Mouse (Mus musculus) midbrain, embryonic 15.5 days (tissue): ENCODE results near the gene Asap2. TPM values are rescaled to one million over a fixed set of nuclear protein-coding genes. Genes with fewer than 3 reads are reported as not detected.
A peak's percentile ranks its signal among the peaks of the same experiment; 100 is the strongest.

Experiments used
- ATAC-seq: fragments of 200-750 bp; cut with Nextera tagmentation; replicated peaks from 2 replicates; pipeline ENCODE4 v1.8.0; 2017; ENCODE audit warnings: moderate TSS enrichment
- H3K27ac ChIP-seq: fragments of 300-500 bp; sonication (generic); 2 replicates; pipeline ENCODE4 v1.5.1; 2015; ENCODE audit warnings: mild to moderate bottlenecking, inconsistent platforms
- H3K27me3 ChIP-seq: fragments of 300-500 bp; sonication (generic); replicated peaks from 2 replicates; pipeline ENCODE4 v1.6.1; 2015; ENCODE audit warnings: inconsistent platforms
- H3K36me3 ChIP-seq: fragments of 300-500 bp; sonication (generic); replicated peaks from 2 replicates; pipeline ENCODE4 v1.6.1; 2015; ENCODE audit warnings: inconsistent platforms
- H3K4me1 ChIP-seq: fragments of 300-500 bp; sonication (generic); 2 replicates; pipeline ENCODE4 v1.6.1; 2015; ENCODE audit warnings: inconsistent platforms
- H3K4me2 ChIP-seq: fragments of 300-500 bp; sonication (generic); 2 replicates; pipeline ENCODE4 v1.6.1; 2015; ENCODE audit warnings: inconsistent platforms, mild to moderate bottlenecking, moderate library complexity
- H3K4me3 ChIP-seq: fragments of 300-500 bp; sonication (generic); 2 replicates; pipeline ENCODE4 v1.5.1; 2015; ENCODE audit warnings: mild to moderate bottlenecking, inconsistent platforms
- H3K9ac ChIP-seq: fragments of 300-500 bp; sonication (generic); 2 replicates; pipeline ENCODE4 v1.6.1; 2015; ENCODE audit warnings: mild to moderate bottlenecking, inconsistent platforms
- H3K9me3 ChIP-seq: fragments of 300-500 bp; sonication (generic); 2 replicates; pipeline ENCODE4 v1.6.1; 2016; ENCODE audit warnings: inconsistent platforms
- WGBS: fragments of 180-500 bp; shearing (Covaris S2); methylation state at CpG from one replicate; pipeline ENCODE4 v1.1.7; 2015; ENCODE audit warnings: mixed read lengths; 5-methylcytosine and 5-hydroxymethylcytosine counted together
- polyA plus RNA-seq: library from polyadenylated mRNA; unstranded; fragments of >200 nt; fragmentation: Nextera tagmentation; extraction: Ambion mirVana; gene quantifications from 2 replicates; pipeline ENCODE4 v1.2.1, GENCODE M21; 2015

Gene Asap2
- polyA plus RNA-seq, 1 experiment from 2014 or later = 13.9 TPM

GRCm38 (mm10) chr12:21227076-21227980 lies 237.1 kb downstream of the Asap2 start:
- H3K4me1 ChIP-seq = 0 out of 2 replicates have a peak, but pooled peaks cover 4% of the 10 kb centered on the region
- peaks cover 16% of the 10 kb centered on the region for H3K36me3 ChIP-seq
- no peak overlapping the region for H3K4me3 ChIP-seq
- peak overlapping the region; percentile 9; the same call in 1 of the 2 replicates for H3K27ac ChIP-seq
- no peak overlapping the region for H3K9ac ChIP-seq
- peak; percentile 35 for ATAC-seq
- no peaks in the 10 kb centered on the region for H3K27me3 ChIP-seq
- no peaks in the 10 kb centered on the region for H3K9me3 ChIP-seq
- WGBS = 56% methylated on average over 6 of the region's 6 CpGs
- H3K4me2 ChIP-seq = no peak overlapping the region

DNA sequence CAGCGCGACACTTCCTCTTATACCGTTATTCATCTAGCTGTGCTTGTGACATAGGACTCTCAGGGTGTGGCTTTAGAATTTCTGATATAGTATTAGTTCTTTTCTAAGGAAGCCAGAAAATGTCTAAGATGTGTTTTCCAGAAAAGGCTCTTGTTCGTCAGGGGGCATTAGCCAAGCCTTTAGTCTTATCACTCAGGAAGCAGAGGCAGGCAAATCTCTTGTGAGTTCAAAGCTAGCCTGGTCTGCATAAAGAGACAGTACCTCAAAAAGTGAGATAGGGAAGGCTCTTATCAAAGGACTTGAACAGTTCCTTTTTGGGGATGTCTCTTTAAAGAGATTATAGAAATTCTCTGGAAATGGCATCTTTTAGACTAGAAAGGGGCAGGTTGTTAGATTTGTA lies 238.4 kb downstream of the Asap2 start:
- H3K9ac ChIP-seq = no peak overlapping the region
- peaks cover 20% of the 10 kb centered on the region for H3K36me3 ChIP-seq
- no peak overlapping the region for H3K4me2 ChIP-seq
- no peak overlapping the region for H3K27ac ChIP-seq
- H3K4me3 ChIP-seq = no peak overlapping the region
- H3K27me3 ChIP-seq = no peaks in the 10 kb centered on the region
- H3K9me3 ChIP-seq = no peaks in the 10 kb centered on the region
- 91% methylated on average over 4 of the region's 4 CpGs for WGBS
- ATAC-seq = no peak
- 0 out of 2 replicates have a peak, but pooled peaks cover 4% of the 10 kb centered on the region for H3K4me1 ChIP-seq

DNA sequence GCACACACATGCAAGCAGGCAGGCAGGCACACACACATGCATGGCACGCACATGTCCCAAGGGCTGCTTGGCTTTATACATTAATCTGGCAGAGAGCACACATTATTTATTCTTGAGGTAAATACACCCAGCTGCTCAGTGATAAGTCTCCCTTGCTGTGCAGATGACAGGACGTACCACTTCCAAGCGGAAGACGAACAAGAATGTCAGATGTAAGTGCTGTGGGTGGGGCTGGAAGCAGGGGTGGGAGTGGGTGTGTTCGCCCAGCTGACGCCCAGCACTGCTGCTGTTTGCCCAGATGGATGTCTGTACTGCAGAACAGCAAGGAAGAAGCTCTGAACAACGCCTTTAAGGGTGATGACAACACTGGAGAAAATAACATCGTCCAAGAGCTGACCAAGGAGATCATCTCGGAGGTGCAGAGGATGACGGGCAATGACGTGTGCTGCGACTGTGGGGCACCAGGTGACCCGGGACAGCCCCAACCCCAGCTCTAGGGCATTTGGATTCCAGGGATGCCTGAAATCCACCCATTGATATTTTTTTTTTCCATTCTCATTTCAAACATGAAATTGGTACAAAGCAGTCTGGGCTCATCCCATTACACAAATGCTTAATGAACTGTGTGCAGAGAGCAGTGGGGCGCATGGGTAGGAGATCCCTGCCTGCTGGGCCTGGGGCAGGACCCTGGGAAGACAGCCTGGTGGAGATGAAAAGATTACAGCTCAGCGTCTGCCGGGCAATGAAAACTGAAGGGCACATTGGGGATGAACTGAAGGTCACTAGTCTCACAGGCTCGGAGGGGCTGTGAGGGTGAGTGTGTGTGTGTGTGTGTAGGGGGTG lies 239.0 kb downstream of the Asap2 start:
- no peaks in the 10 kb centered on the region for H3K9me3 ChIP-seq
- H3K27ac ChIP-seq = 0 out of 2 replicates have a peak overlapping the region, but pooled peaks have one; percentile 23
- H3K4me2 ChIP-seq = no peak overlapping the region
- no peaks in the 10 kb centered on the region for H3K27me3 ChIP-seq
- no peak overlapping the region for H3K9ac ChIP-seq
- ATAC-seq = 0 out of 2 replicates have a peak, but pooled peaks have one; percentile 31
- 0 out of 2 replicates have a peak, but pooled peaks cover 4% of the 10 kb centered on the region for H3K4me1 ChIP-seq
- peaks cover 20% of the 10 kb centered on the region for H3K36me3 ChIP-seq
- WGBS = 67% methylated on average over 17 of the region's 17 CpGs
- no peak overlapping the region for H3K4me3 ChIP-seq

DNA sequence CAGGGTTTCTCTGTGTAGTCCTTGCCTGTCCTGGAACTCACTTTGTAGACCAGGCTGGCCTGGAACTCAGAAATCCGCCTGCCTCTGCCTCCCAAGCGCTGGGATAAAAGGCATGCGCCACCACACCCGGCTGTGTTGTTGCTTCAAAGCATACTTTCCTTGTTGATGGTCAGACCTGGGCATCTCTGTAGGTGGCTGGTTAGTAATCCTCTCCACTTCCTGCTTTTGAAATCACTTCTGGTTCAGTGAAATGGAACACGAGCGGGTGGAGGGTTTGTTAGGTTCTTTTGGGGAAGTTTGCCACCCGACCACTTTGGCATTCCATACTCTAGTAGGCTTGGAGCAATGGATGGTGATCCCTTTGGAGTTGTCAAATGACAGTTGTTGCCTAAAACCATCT lies 243.5 kb downstream of the Asap2 start:
- Histone ChIP-seq H3K27me3 (no peaks in the 10 kb centered on the region), H3K9me3 (no peaks in the 10 kb centered on the region), H3K9ac (no peak overlapping the region), H3K36me3 (peaks cover 30% of the 10 kb centered on the region), H3K4me1 (no peaks in the 10 kb centered on the region), H3K27ac (no peak overlapping the region), H3K4me3 (no peak overlapping the region), H3K4me2 (no peak overlapping the region)
- 92% methylated on average over 7 of the region's 7 CpGs for WGBS
- ATAC-seq = no peak

DNA sequence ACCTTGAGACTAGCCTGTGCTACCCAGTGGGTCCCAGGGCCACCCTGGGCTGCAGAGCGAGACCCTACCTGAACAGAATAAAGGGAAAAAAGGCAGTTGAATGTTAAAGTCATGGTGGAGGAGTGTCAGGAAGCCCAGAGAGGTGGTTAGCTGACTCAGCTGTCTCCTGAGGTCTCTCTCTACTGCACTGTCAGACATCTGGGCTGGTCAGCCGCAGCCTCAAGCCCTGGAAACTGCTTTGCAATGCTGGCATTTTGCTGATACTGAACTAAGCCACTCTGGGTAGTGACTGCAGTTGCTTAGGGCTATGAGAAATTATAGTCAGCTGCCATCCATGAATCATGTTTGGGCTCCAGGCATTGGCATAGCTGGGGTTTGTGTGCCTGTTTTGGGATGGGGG lies 244.3 kb downstream of the Asap2 start:
- no peak overlapping the region for H3K4me3 ChIP-seq
- no peaks in the 10 kb centered on the region for H3K4me1 ChIP-seq
- H3K9me3 ChIP-seq = no peaks in the 10 kb centered on the region
- H3K27ac ChIP-seq = no peak overlapping the region
- 96% methylated on average over 2 of the region's 2 CpGs for WGBS
- no peak overlapping the region for H3K4me2 ChIP-seq
- no peaks in the 10 kb centered on the region for H3K27me3 ChIP-seq
- no peak for ATAC-seq
- H3K36me3 ChIP-seq = peaks cover 39% of the 10 kb centered on the region
- H3K9ac ChIP-seq = no peak overlapping the region

DNA sequence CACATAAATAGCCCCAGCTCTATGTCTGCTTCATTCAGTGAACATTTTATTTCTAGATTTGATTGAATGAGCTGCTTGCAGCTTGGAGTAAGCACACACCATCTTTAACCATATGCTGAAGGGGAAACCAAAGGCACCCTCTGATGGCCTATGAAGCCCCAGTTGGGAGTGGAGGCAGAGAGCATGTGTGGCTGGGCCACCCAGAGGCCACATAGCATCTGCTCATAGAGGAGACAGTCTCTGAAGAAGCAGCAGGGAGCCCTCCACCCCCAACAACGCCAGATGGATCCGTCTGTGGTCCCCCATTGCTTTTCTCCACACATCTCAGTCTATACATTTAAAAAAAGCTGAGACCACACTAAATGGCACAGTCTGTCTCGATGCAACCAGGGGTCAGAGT lies 251.7 kb downstream of the Asap2 start:
- no peaks in the 10 kb centered on the region for H3K4me1 ChIP-seq
- H3K27ac ChIP-seq = no peak overlapping the region
- H3K36me3 ChIP-seq = peaks cover 38% of the 10 kb centered on the region
- H3K9me3 ChIP-seq = no peaks in the 10 kb centered on the region
- 70% methylated on average over 3 of the region's 3 CpGs for WGBS
- no peak for ATAC-seq
- H3K9ac ChIP-seq = no peak overlapping the region
- H3K4me2 ChIP-seq = no peak overlapping the region
- no peaks in the 10 kb centered on the region for H3K27me3 ChIP-seq
- H3K4me3 ChIP-seq = no peak overlapping the region

DNA sequence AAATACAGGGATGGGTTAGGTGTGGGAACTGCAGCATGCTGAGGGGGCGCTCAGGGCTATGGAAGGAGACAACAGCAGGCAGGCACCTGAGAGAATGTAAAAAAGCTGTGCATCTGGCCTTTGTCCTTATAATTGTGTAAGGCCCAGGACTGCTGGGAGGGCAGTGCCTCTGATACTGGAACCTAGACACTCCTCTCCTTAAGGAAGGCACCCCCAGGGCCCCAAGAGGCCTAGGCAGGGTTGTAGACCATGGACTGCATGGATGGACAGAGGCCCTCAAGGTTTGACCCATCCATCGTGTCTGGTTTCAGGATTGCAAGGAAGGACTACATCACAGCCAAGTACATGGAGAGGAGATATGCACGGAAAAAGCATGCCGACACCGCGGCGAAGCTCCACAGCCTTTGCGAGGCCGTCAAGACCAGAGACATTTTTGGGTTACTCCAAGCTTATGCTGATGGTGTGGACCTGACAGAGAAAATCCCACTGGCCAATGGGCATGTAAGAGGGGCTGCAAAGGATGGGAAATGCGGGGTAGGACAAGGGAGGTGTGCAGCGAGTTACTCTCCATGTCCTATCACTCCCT lies 254.2 kb downstream of the Asap2 start:
- Histone ChIP-seq H3K4me2 (no peak overlapping the region), H3K9me3 (no peaks in the 10 kb centered on the region), H3K4me3 (no peak overlapping the region), H3K27ac (no peak overlapping the region), H3K27me3 (no peaks in the 10 kb centered on the region), H3K9ac (no peak overlapping the region), H3K4me1 (no peaks in the 10 kb centered on the region), H3K36me3 (peaks cover 39% of the 10 kb centered on the region)
- WGBS = over 99% methylated on average over 11 of the region's 11 CpGs
- ATAC-seq = no peak

- H3K4me1 ChIP-seq = no peaks in the 10 kb centered on the region
- H3K27me3 ChIP-seq = no peaks in the 10 kb centered on the region
- no peak for ATAC-seq
- peaks cover 54% of the 10 kb centered on the region for H3K36me3 ChIP-seq
- no peak overlapping the region for H3K4me3 ChIP-seq
- H3K9me3 ChIP-seq = no peaks in the 10 kb centered on the region
- no peak overlapping the region for H3K27ac ChIP-seq
- H3K4me2 ChIP-seq = no peak overlapping the region
- H3K9ac ChIP-seq = no peak overlapping the region
- WGBS = 90% methylated on average over 7 of the region's 7 CpGs
Observed at GRCm38 (mm10) chr12:21247711-21248392, 257.6 kb downstream of the Asap2 start.

DNA sequence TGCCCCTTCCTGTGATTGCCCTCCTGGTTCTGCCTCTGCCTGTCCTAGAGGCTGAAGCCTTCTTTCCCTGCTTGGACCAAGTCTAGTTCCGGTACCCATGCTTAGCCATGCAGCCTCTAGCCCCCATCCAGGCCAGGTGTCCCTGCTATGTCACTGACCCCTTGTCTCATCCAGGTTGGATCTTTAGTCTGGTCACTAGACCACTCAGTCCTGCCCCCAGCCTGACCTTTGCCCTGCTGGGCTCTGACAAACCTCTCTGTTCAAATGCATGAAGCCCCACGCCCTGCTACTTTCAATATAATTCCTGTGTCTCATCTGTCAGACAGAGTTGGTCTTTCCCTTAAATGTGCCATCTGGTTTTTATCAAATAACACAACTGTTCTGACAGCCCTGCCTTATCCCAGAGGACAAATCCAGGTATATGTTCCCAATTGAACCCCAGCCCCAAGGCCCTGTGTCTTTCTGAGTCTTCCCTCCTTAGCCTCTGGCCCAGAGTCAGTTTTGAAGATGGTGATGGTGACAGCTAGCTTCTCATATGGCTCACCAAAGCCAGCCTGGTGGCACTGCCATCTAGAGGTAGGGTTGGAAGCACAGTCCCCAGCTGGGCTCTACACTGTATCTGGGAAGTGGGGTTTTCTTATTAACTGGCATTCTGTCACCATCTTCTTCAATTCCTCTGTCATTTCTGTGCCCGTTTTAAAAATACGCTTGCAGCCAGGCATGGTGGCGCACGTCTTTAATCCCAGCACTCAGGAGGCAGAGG lies 270.4 kb downstream of the Asap2 start:
- 95% methylated on average over 6 of the region's 6 CpGs for WGBS
- Histone ChIP-seq H3K4me2 (no peak overlapping the region), H3K9me3 (no peaks in the 10 kb centered on the region), H3K27ac (no peak overlapping the region), H3K36me3 (peaks cover 11% of the 10 kb centered on the region; the same call in 1 of the 2 replicates), H3K9ac (no peak overlapping the region), H3K4me1 (no peaks in the 10 kb centered on the region), H3K27me3 (no peaks in the 10 kb centered on the region), H3K4me3 (no peak overlapping the region)
- no peak for ATAC-seq

GRCm38 (mm10) chr12:21261521-21261920 lies 271.3 kb downstream of the Asap2 start:
- H3K27me3 ChIP-seq = no peaks in the 10 kb centered on the region
- H3K27ac ChIP-seq = no peak overlapping the region
- no peak overlapping the region for H3K9ac ChIP-seq
- ATAC-seq = no peak
- no peaks in the 10 kb centered on the region for H3K4me1 ChIP-seq
- H3K36me3 ChIP-seq = peaks cover 11% of the 10 kb centered on the region; the same call in 1 of the 2 replicates
- no peak overlapping the region for H3K4me2 ChIP-seq
- H3K4me3 ChIP-seq = no peak overlapping the region
- 85% methylated on average over 4 of the region's 4 CpGs for WGBS
- H3K9me3 ChIP-seq = no peaks in the 10 kb centered on the region

- Histone ChIP-seq H3K27me3 (no peaks in the 10 kb centered on the region), H3K9me3 (no peaks in the 10 kb centered on the region), H3K9ac (no peak overlapping the region), H3K4me2 (no peak overlapping the region), H3K4me1 (no peaks in the 10 kb centered on the region), H3K4me3 (no peak overlapping the region), H3K36me3 (peaks cover 17% of the 10 kb centered on the region; the same call in 1 of the 2 replicates), H3K27ac (no peak overlapping the region)
- WGBS = 98% methylated on average over 5 of the region's 5 CpGs
- ATAC-seq = no peak
Observed at GRCm38 (mm10) chr12:21263256-21263655, 273.0 kb downstream of the Asap2 start.
